Mouse (Mus musculus) heart, postnatal 0 days (tissue): ENCODE results near the gene 4930516K23Rik.

ENCODE experiments used
- CTCF ChIP-seq: IDR thresholded peaks from 2 replicates; pipeline ENCODE4 v1.5.1; 2016; ENCODE audit warnings: antibody characterized with exemption, control low read depth, low read depth
- EP300 ChIP-seq: IDR thresholded peaks from 2 replicates; pipeline ENCODE4 v1.6.1; 2016; ENCODE audit warnings: antibody characterized with exemption, low read depth

DNA sequence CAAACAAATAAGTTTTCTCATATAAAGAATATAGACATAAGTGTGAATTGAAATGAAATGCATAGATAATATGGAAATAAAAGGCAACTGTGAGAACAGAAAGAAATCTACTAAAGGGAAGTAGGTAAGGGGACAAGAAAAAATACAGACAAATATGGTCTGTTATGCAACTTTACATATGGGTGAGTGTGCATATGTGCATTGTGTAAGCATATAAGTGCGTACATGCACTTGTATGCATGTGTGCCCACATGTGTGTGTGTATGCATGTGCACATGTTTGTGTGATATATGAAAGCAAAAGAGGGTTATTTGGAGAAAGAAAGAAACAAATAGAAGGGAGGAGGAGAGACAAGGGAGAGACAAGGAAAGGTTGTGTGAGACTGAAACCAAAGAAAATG is 42.3 kb downstream of the 4930516K23Rik start:
- no peak for TF ChIP-seq CTCF
- no peak for TF ChIP-seq EP300
